Mouse (Mus musculus) large intestine, adult 2 months (tissue): ENCODE results near the gene Olfr93. TPM values are rescaled to one million over a fixed set of nuclear protein-coding genes. Genes with fewer than 3 reads are reported as not detected.
"Not testable (repeated sequence)": the region's sequence is repeated elsewhere in the genome, so short reads cannot be mapped to it uniquely, and the experiment has no call there.

ENCODE experiments used
- DNase-seq: peaks from one replicate; pipeline ENCODE4 v3.0.0-alpha.2; 2012; ENCODE audit warnings: low read depth, low spot score
- WGBS: fragments of 180-500 bp; shearing (Covaris S2); methylation state at CpG from one replicate; pipeline ENCODE4 v1.1.7; 2018; 5-methylcytosine and 5-hydroxymethylcytosine counted together
- polyA plus RNA-seq: library from polyadenylated mRNA; depleted of rRNA; stranded (reverse); fragments of >200 nt; gene quantifications from 2 replicates; pipeline ENCODE4 v1.2.3, GENCODE M21; 2012; rRNA removed

Olfr93 gene
- not detected in 2 replicates for polyA plus RNA-seq

DNA sequence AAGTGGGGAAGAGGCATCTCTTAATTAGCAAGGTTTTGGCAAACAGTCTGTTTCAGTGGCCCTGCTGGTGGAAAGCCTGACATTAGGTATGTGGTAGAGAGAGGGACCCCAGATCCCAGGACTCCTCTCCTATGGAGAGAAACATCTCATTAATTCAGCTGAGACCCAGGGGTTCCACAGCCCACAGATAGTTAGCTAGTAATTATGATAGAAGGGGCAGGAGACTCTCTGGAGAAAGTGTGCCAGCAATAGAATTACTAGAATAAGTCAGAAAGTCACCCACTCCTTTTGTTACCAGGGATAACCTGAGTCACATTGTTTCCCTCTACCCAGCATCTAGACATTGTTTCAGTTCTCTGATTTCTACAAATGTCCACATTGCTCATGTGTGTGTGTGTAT is at the start of gene Olfr93:
Gene Olfr93, minus strand, starts transcription at position 101 of the 400 bp plus-strand sequence.
- DNase-seq: no peak

DNA sequence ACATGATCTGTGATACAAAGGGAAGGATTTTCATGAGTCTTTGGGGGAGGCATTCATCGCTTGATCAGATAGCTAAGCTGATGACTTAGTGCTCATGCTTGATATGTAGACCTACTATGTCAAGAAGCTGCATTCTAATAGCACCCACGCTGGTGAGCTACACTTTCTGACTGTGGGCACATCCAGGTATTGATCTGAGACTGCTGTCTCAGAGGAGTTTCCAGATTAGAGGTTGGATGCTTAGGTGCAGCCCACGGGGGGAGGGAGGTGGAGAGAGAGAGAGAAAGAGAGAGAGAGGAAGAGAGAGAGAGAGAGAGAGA is 42.6 kb upstream of the Olfr93 start:
- 28% methylated on average over 3 of the region's 3 CpGs for WGBS
- no peak for DNase-seq

DNA sequence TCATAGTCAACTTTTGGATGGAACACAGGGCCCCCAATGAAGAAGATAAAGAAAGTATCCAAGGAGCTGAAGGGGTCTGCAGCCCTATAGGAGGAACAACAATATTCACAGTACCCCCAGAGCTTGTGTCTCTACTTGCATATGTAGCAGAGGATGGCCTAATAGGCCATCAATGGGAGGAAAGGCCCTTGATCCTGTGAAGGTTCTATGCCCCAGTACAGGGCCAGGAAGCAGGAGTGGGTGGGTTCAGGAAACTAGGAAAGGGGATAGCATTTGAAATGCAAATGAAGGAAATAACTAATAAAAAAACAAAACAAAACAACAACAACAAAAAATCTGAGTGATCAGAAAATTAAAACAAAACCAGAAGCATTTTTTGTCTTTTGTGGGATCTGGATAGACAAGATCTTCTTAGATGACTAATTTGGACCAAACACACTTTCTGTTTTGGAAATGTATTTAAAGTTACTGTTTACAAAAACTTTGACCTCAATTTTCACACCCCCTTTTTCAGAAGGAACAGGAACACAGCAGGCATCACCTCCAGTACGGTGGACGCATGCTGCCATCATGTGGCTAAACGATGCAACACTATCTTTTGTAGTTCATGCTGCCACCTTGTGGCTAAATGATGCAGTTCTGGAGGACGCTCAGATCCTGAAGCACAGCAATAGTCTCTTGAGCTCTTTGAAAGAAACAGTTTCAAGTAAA is 42.1 kb upstream of the Olfr93 start:
- WGBS: 2% methylated on average over 4 of the region's 4 CpGs
- peak; percentile 57 for DNase-seq

DNA sequence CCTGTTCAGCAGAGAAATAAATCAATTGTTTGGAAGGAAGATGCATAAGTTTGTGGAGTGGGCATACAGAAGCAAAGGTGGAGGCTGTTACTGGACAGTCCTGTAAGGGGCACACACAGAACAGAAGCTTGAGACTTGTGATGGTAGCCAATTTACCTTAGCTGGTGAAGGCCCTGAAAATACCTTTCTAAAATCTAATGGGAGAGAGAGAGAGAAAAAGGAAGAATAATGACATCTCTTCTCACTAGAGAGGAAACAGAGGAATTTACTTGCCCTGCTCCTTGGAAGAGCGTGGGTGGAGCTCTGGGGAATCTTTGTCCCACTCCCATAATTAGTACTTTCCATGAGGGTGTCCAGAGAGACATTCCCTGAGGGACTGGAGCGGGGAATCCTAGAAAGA is 39.6 kb upstream of the Olfr93 start, which contains the start of gene Olfr94:
Gene Olfr94, minus strand, starts transcription at position 101 of the 400 bp plus-strand sequence.
- no peak for DNase-seq
- 79% methylated on average over 2 of the region's 2 CpGs for WGBS

DNA sequence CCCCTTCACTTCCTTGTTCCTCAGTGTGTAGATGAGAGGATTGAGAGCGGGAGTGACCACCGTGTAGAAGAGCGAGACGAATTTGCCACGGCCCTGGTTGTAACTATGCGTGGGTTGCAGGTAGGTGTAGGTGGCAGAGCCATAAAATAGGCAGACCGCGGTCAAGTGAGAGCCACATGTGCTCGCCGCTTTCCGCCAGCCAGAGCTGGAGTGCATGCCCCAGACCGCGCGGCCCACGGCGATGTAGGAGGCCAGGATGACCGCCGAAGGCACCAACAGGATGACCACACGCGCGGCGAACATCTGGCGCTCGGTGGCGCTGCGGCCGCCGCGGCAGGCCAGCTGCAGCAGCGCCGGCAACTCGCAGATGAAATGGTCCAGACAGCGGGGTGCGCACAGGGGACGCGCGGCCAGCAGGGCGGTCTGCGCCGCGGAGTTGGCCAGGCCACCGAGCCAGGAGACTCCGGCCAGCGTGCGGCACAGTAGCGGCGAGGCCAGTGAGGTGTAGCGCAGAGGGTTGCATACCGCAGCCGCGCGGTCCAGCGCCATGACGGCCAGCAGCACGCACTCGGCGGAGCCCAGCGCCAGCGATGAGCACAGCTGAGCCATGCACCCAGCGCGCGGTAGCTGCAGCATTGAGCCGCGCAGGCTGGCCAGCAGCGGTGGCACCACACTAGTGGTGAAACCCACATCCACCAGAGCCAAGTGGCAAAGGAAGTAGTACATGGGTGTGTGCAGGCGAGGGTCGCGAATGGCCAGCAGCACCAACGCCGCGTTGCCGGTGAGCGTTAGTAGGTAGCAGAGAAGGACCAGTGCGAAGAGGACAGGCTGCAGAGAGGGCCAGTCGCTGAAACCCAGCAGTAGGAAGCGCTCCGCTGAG is 35.8 kb upstream of the Olfr93 start:
- WGBS: 3% methylated on average over 77 of the region's 77 CpGs
- DNase-seq: no peak

DNA sequence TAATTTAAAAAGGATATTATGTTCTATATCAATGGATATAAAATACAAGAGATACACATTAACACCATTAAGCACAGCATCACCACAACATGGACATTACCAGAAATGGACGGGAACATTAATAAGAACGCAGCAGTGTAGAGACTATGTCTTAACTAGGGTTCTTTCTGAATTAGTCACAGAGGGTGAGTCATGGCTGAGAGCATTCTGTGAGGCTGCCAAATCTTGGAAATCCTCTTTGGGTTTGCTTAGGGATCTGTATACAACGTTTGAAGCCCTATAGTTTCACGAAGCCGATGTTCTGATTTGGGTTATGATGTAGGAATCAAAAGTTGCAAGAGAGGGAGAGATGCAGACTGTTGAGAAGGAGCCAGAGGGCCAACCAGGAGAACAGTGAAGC is 33.5 kb upstream of the Olfr93 start:
- DNase-seq: no peak
- 64% methylated on average over 5 of the region's 5 CpGs for WGBS

DNA sequence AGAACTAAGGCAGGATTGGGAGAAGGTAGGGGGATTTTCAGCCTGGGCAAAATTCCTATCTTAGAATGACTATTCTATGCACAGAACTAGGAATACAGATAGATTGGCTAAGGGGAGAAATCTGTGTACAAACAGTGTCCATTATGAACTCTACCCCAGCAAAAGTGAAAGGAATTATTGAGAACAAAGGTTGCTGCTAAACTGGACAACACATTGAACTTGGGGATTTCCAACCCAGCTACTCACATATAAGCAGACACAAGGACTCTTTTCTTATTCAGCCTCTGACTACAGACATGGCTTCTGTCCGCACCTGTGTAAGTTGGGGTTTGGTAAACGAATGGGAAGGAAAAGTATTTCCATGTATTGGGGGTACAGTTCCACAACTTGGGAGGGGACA is 32.4 kb upstream of the Olfr93 start, which contains the start of gene Ubd:
Gene Ubd, plus strand, starts transcription at position 237 of the 400 bp plus-strand sequence.
- whole genome bisulfite sequencing: 63% methylated on average over 2 of the region's 2 CpGs
- no peak for DNase-seq

DNA sequence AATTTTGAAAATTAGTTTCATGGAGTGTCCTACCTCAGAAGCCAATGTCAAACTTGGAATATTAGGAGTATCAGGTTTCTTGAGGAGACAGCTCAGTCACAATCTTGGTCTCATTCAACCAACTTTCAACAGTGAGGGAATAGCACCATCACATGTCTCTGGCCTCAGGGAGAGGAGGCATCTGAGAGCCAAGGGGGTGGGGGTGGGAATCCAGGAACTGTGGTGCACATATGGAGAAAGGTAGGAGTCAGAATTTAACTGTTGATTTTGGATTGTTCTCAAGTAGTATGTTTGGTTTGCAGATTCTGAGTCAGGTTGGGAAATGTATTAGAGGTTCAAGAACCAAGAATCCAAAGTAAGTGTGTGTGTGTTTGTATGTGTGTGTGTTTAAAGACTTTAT is 31.7 kb upstream of the Olfr93 start:
- no peak for DNase-seq

DNA sequence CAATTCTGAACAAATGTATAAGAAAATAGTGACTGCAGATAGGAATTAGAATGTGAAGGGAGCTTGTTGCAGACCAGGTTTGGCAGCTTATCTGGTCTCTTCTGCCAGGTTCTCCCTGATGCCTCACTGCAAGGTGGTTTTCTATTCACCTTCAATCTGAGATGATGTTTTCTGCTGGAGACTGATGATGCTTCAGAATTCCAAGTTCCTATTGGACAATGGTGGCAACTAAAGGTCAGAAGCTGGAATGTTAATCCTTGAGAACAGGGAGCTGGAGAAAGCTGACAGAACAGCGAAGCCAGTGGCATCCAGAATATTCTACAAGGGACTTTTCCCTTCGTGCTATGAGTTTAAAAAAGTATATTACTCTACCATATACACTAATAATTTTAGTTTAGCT is 29.4 kb upstream of the Olfr93 start:
- WGBS: 56% methylated on average over 2 of the region's 2 CpGs
- DNase-seq: no peak

DNA sequence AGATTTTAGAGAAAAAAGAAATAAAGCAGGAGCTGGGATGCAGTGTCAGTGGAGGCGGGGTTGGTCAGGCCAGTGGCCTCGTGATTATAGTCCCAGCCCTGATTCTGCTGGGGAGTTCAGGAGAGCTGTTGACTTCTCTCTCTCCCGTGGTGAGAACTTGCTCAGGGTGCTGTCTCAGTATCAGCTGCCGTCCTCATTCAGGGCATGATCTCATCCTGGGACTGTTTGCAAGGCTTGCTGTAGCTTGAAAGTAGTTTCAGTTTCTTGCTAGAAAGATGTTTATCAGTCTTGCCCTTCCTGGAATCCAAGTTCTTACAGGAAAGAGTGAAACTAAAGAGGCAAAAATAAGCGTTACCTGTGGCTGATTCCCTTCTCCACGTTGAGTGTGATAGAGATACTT is 24.2 kb upstream of the Olfr93 start:
- no peak for DNase-seq
- 22% methylated on average over 6 of the region's 6 CpGs for WGBS

DNA sequence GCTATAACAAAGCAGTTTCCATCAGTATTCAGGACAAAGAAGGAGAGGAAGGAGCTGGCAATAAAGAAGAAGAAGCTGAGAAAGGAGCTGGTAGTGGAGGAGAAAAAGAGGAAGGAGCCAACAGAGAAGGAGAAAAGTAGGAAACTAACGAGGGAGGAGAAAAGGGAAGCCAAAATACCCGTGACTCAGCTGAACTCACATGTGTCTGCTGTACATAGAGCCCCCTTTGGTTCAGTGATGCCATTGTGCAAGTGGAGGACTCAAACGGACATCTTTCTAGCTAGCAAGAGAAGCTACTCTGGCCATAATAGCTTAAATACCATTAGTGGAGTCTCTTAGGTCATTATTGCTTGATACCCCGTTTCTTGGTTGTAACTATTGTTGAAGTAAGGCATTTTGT is 29.9 kb downstream of the Olfr93 start:
- WGBS: 61% methylated on average over 4 of the region's 4 CpGs
- not testable (repeated sequence) for DNase-seq

DNA sequence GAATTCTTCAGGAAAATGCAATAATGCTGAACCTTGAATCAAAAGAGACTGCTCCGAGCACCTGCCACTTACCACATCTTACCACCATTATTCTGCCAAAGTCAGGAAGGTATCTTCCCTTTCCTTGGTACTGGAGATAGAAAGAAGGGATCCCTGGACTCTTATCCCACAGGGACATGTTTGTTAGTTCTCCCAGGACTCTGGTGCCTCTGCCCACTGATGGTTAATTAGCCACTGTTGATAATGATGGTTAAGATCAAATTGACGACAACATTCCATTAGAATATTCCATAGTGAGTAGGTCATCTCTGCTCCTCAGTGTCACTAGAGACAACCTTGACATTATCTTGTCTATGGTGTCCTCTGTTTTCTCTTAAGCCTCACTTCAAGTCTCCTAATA is 41.3 kb downstream of the Olfr93 start, which contains the start of gene Olfr92:
Gene Olfr92, minus strand, starts transcription at position 101 of the 400 bp plus-strand sequence.
- WGBS: 89% methylated on average over 2 of the region's 2 CpGs
- DNase-seq: no peak

DNA sequence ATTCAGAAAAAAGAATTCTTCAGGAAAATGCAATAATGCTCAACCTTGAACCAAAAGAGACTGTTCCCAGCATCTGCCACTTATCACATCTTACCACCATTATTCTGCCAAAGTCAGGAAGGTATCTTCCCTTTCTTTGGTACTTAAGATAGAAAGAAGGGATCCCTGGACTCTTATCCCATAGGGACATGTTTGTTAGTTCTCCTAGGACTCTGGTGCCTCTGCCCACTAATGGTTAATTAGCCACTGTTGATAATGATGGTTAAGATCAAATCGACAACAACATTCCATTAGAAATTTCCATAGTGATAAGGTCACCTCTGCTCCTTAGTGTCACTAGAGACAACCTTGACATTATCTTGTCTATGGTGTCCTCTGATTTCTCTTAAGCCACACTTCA is 63.1 kb downstream of the Olfr93 start, which contains the start of gene Olfr91:
Gene Olfr91, minus strand, starts transcription at position 101 of the 400 bp plus-strand sequence.
- DNase-seq: no peak
- 94% methylated on average over 1 of the region's 1 CpGs for WGBS

DNA sequence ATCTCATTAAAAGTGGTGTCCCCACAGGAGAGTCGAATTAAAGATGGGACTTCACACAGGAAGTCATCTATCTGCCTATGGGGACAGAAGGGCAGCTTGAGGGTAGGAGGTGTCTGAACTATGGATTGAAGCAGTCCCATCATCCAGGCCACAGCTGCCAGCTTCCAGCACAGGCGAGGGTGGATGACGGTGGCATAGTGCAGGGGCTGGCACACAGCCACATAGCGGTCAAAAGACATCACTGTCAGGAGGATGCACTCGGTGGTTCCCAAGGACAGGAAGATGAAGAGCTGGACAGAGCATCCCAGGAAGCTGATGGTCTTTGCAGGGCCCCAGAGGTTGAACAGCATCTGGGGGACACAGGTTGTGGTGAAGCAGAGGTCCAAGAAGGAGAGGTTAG is 68.0 kb downstream of the Olfr93 start:
- DNase-seq: no peak
- WGBS: 63% methylated on average over 5 of the region's 5 CpGs

DNA sequence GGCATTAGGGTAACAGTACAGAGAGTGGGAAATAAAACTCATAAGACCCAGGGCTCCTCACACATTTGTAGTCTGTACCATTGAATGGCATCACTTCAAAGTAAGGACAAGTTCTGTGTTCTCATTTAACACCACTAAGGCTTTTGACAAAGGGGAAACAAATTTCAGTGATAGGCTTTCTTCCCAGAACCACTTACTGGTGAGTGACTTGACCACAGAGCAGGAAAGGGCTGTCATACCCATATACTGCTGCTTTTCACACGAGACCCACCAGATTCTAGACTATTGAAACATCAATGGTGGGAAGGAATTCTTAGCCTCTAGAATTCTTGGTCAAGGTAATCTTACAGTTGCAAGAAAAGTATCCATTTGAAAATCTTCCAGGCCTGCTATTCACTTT is 69.1 kb downstream of the Olfr93 start:
- WGBS: 59% methylated on average over 1 of the region's 1 CpGs
- DNase-seq: no peak

Other genes with a start within 250 kb of the Olfr93 start
- gene Rnf39, start 218.6 kb downstream of the Olfr93 start, polyA plus RNA-seq: 4.7 and 4.8 TPM in 2 replicates
- 46.0 and 54.1 TPM in 2 replicates for gene Ppp1r11, start 209.8 kb downstream of the Olfr93 start, polyA plus RNA-seq
- gene Znrd1, start 202.9 kb downstream of the Olfr93 start, polyA plus RNA-seq: 36.9 and 49.6 TPM in 2 replicates
- gene Znrd1as, start 202.9 kb downstream of the Olfr93 start, polyA plus RNA-seq: 1.2 and 2.2 TPM in 2 replicates
- gene 2410137M14Rik, start 180.3 kb downstream of the Olfr93 start, polyA plus RNA-seq: not detected in 2 replicates
- 0.14 TPM in 1 of 2 replicates, not detected in the other for gene H2-M5, start 172.0 kb downstream of the Olfr93 start, polyA plus RNA-seq
- gene Zfp57, start 160.3 kb downstream of the Olfr93 start, polyA plus RNA-seq: 1.4 and 2.6 TPM in 2 replicates
- gene Mog, start 138.1 kb downstream of the Olfr93 start, polyA plus RNA-seq: not detected in 2 replicates
- gene Gabbr1, start 115.5 kb downstream of the Olfr93 start, polyA plus RNA-seq: 8.1 and 11.3 TPM in 2 replicates
- not detected in 2 replicates for gene Olfr90, start 73.0 kb downstream of the Olfr93 start, polyA plus RNA-seq
- gene Olfr91, start 63.2 kb downstream of the Olfr93 start, polyA plus RNA-seq: not detected in 2 replicates
- gene Olfr92, start 41.4 kb downstream of the Olfr93 start, polyA plus RNA-seq: not detected in 2 replicates
- 12.6 and 18.4 TPM in 2 replicates for gene Ubd, start 32.4 kb upstream of the Olfr93 start, polyA plus RNA-seq
- gene Olfr94, start 39.5 kb upstream of the Olfr93 start, polyA plus RNA-seq: not detected in 2 replicates
- not detected in 2 replicates for gene Olfr95, start 51.6 kb upstream of the Olfr93 start, polyA plus RNA-seq
- not detected in 2 replicates for gene Olfr96, start 58.7 kb upstream of the Olfr93 start, polyA plus RNA-seq
- gene Olfr97, start 75.8 kb upstream of the Olfr93 start, polyA plus RNA-seq: not detected in 2 replicates
- gene Olfr98, start 102.3 kb upstream of the Olfr93 start, polyA plus RNA-seq: not detected in 2 replicates
- 9.6 and 9.8 TPM in 2 replicates for gene H2-M3, start 108.7 kb upstream of the Olfr93 start, polyA plus RNA-seq
- gene Olfr99, start 122.0 kb upstream of the Olfr93 start, polyA plus RNA-seq: not detected in 2 replicates
- not detected in 2 replicates for gene Olfr101, start 142.8 kb upstream of the Olfr93 start, polyA plus RNA-seq
- not detected in 2 replicates for gene Olfr102, start 155.6 kb upstream of the Olfr93 start, polyA plus RNA-seq
- not detected in 2 replicates for gene Olfr103, start 178.2 kb upstream of the Olfr93 start, polyA plus RNA-seq
- gene Olfr104-ps, start 198.1 kb upstream of the Olfr93 start, polyA plus RNA-seq: not detected in 2 replicates
- not detected in 2 replicates for gene Olfr105-ps, start 217.5 kb upstream of the Olfr93 start, polyA plus RNA-seq
- not detected in 2 replicates for gene Olfr106-ps, start 228.9 kb upstream of the Olfr93 start, polyA plus RNA-seq
- not detected in 2 replicates for gene Olfr107, start 237.7 kb upstream of the Olfr93 start, polyA plus RNA-seq